In the genomic region with DNA sequence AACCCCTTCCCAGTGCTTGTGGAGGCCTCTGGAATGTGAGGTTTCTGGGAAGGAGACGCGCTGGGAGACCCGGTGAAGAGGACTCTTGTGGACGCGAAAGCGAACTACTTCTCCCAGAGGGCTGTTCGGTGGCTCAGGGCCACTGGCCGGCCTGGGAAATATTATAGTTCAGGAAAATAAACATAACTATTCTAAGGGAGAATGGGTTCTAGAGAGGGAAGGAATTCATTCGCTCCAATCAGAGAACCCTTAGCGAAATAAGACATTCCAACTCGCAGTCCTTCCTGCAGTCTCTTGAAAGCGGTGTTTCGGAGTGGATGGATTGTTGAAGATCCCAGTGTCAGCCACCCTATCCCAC, we compare ENCODE assay signal across 7 mouse cellular contexts. TPM values are rescaled to one million over a fixed set of nuclear protein-coding genes. Genes with fewer than 3 reads are reported as not detected.
DNase-seq lines count a peak whose midpoint lies in the region; ATAC-seq lines count a peak whose summit lies in the region.

No protein-coding gene starts in this region.

- no peak for DNase-seq in neural tube, embryonic 11.5 days (ENCODE audit: low spot score)
- no peak for DNase-seq in neural tube, embryonic 10.5 days (ENCODE audit: extremely low spot score, low spot score)
- no peak for DNase-seq in forebrain, embryonic 10.5 days (ENCODE audit: extremely low spot score, low spot score)
- no peak for DNase-seq in c-Kit-positive CD71-positive TER-119-positive erythroid progenitor cells, embryonic 14.5 days (ENCODE audit: low spot score)
- DNase-seq in retina, embryonic 14.5 days (ENCODE audit: low spot score): no peak

- H3K4me1 ChIP-seq in neural tube, embryonic 11.5 days (ENCODE audit: control insufficient read depth, insufficient read depth, low read length): peaks cover 4% of the 10 kb centered on the region; the same call in 1 of the 2 replicates
- H3K4me1 ChIP-seq in forebrain, embryonic 10.5 days: peaks cover 19% of the 10 kb centered on the region
- H3K4me1 ChIP-seq in liver, embryonic 12.5 days: peaks cover 84% of the 10 kb centered on the region
- peaks cover 18% of the 10 kb centered on the region for H3K4me1 ChIP-seq in stomach, embryonic 16.5 days (ENCODE audit: control insufficient read depth, insufficient read depth, low read length)

- peak overlapping the region; percentile 99 for H3K9ac ChIP-seq in neural tube, embryonic 11.5 days (ENCODE audit: low read length)
- peak overlapping the region; percentile 97 for H3K9ac ChIP-seq in liver, embryonic 12.5 days
- H3K9ac ChIP-seq in stomach, embryonic 16.5 days (ENCODE audit: low read length): peak overlapping the region; percentile 95

- peak overlapping the region; percentile 89 for H3K4me3 ChIP-seq in neural tube, embryonic 11.5 days (ENCODE audit: low read depth, low read length)
- H3K4me3 ChIP-seq in forebrain, embryonic 10.5 days: peak overlapping the region; percentile 91
- peak overlapping the region; percentile 95 for H3K4me3 ChIP-seq in liver, embryonic 12.5 days
- H3K4me3 ChIP-seq in stomach, embryonic 16.5 days (replicated peaks; ENCODE audit: low read length): peak overlapping the region; percentile 85

- peak; percentile 64 for ATAC-seq in neural tube, embryonic 11.5 days (ENCODE audit: insufficient read depth, low FRiP score, low TSS enrichment)
- ATAC-seq in liver, embryonic 12.5 days: peak; percentile 21; the same call in 1 of the 2 replicates
- ATAC-seq in stomach, embryonic 16.5 days (ENCODE audit: insufficient read depth, low FRiP score): peak; percentile 51

- no peaks in the 10 kb centered on the region for H3K27me3 ChIP-seq in neural tube, embryonic 11.5 days (ENCODE audit: control insufficient read depth, insufficient read depth, low read length)
- H3K27me3 ChIP-seq in forebrain, embryonic 10.5 days (ENCODE audit: poor library complexity, severe bottlenecking): no peaks in the 10 kb centered on the region
- no peaks in the 10 kb centered on the region for H3K27me3 ChIP-seq in liver, embryonic 12.5 days (replicated peaks)
- no peaks in the 10 kb centered on the region for H3K27me3 ChIP-seq in stomach, embryonic 16.5 days (ENCODE audit: control insufficient read depth, insufficient read depth, low read length)

- WGBS in neural tube, embryonic 11.5 days: 1% methylated on average over 13 of the region's 13 CpGs
- under 1% methylated on average over 13 of the region's 13 CpGs for WGBS in forebrain, embryonic 10.5 days
- under 1% methylated on average over 13 of the region's 13 CpGs for WGBS in liver, embryonic 12.5 days (ENCODE audit: insufficient replicate concordance)
- WGBS in stomach, embryonic 16.5 days: under 1% methylated on average over 13 of the region's 13 CpGs

- H3K9me3 ChIP-seq in neural tube, embryonic 11.5 days (ENCODE audit: control insufficient read depth, low read length): no peaks in the 10 kb centered on the region
- H3K9me3 ChIP-seq in forebrain, embryonic 10.5 days: no peaks in the 10 kb centered on the region
- no peaks in the 10 kb centered on the region for H3K9me3 ChIP-seq in liver, embryonic 12.5 days (replicated peaks)
- H3K9me3 ChIP-seq in stomach, embryonic 16.5 days (replicated peaks; ENCODE audit: control insufficient read depth, low read length): no peaks in the 10 kb centered on the region

- H3K4me2 ChIP-seq in neural tube, embryonic 11.5 days (ENCODE audit: low read depth): peak overlapping the region; percentile 74
- peak overlapping the region; percentile 74 for H3K4me2 ChIP-seq in liver, embryonic 12.5 days
- peak overlapping the region; percentile 98 for H3K4me2 ChIP-seq in stomach, embryonic 16.5 days (ENCODE audit: low read depth, low read length)

- peak overlapping the region; percentile 99 for H3K27ac ChIP-seq in neural tube, embryonic 11.5 days (ENCODE audit: low read depth, low read length)
- H3K27ac ChIP-seq in forebrain, embryonic 10.5 days: peak overlapping the region; percentile 100
- peak overlapping the region; percentile 100 for H3K27ac ChIP-seq in liver, embryonic 12.5 days
- H3K27ac ChIP-seq in stomach, embryonic 16.5 days (ENCODE audit: low read length): peak overlapping the region; percentile 100

- H3K36me3 ChIP-seq in neural tube, embryonic 11.5 days (ENCODE audit: control insufficient read depth, insufficient read depth, low read length): no peaks in the 10 kb centered on the region
- H3K36me3 ChIP-seq in forebrain, embryonic 10.5 days (replicated peaks): peaks cover 23% of the 10 kb centered on the region
- H3K36me3 ChIP-seq in liver, embryonic 12.5 days: peaks cover 30% of the 10 kb centered on the region
- H3K36me3 ChIP-seq in stomach, embryonic 16.5 days (ENCODE audit: control insufficient read depth, insufficient read depth, low read length): no peaks in the 10 kb centered on the region

RNA-seq across cellular contexts. Expression of gene Dnajb12, which starts 0.7 kb away (rescaled TPM):
- 24.9 and 27.3 TPM in 2 replicates for polyA plus RNA-seq in neural tube, embryonic 11.5 days (2014; fragmentation: Nextera tagmentation; extraction: Ambion mirVana)
- 26.2 and 27.9 TPM in 2 replicates for polyA plus RNA-seq in forebrain, embryonic 10.5 days (2016; fragmentation: Nextera tagmentation; extraction: Ambion mirVana)
- 18.0 and 18.7 TPM in 2 replicates for polyA plus RNA-seq in liver, embryonic 12.5 days (2016; fragmentation: Nextera tagmentation; extraction: Ambion mirVana)
- 20.4 and 26.1 TPM in 2 replicates for polyA plus RNA-seq in stomach, embryonic 16.5 days (2015; fragmentation: Nextera tagmentation; extraction: Ambion mirVana)
